Mouse (Mus musculus): ENCODE measurements around the gene Slc35b1.

Gene Slc35b1

GRCm38 (mm10) chr11:95384319-95384972 is at the start of gene Slc35b1:
TSS of gene Slc35b1 (plus strand) at chr11:95384692.
- peak; percentile 99 for DNase-seq (ENCODE audit: extremely low read depth, low read depth)

GRCm38 (mm10) chr11:95336568-95337128 is 47.8 kb upstream of the Slc35b1 start, which contains the start of gene Fam117a:
TSS of gene Fam117a (plus strand) at chr11:95337018.
- peak; percentile 97 for DNase-seq (ENCODE audit: extremely low read depth, low read depth)

GRCm38 (mm10) chr11:95337129-95337813 is 47.2 kb upstream of the Slc35b1 start:
- DNase-seq (ENCODE audit: extremely low read depth, low read depth) = peak; percentile 45

GRCm38 (mm10) chr11:95337846-95338342 is 46.6 kb upstream of the Slc35b1 start:
- no peak for DNase-seq (ENCODE audit: extremely low read depth, low read depth)

- peak; percentile 92 for DNase-seq (ENCODE audit: extremely low read depth, low read depth)
Observed at GRCm38 (mm10) chr11:95339471-95340021, 44.9 kb upstream of the Slc35b1 start.

- DNase-seq (ENCODE audit: extremely low read depth, low read depth) = no peak
Observed at GRCm38 (mm10) chr11:95340259-95340658, 44.2 kb upstream of the Slc35b1 start.

GRCm38 (mm10) chr11:95340664-95341063 is 43.8 kb upstream of the Slc35b1 start:
- DNase-seq (ENCODE audit: extremely low read depth, low read depth) = no peak

GRCm38 (mm10) chr11:95343180-95343579 is 41.3 kb upstream of the Slc35b1 start:
- DNase-seq (ENCODE audit: extremely low read depth, low read depth) = no peak

- DNase-seq (ENCODE audit: extremely low read depth, low read depth) = no peak
Observed at GRCm38 (mm10) chr11:95344181-95344580, 40.3 kb upstream of the Slc35b1 start.

- DNase-seq (ENCODE audit: extremely low read depth, low read depth) = no peak
Observed at GRCm38 (mm10) chr11:95350289-95350688, 34.2 kb upstream of the Slc35b1 start.

GRCm38 (mm10) chr11:95350960-95351359 is 33.5 kb upstream of the Slc35b1 start:
- no peak for DNase-seq (ENCODE audit: extremely low read depth, low read depth)

GRCm38 (mm10) chr11:95352686-95353085 is 31.8 kb upstream of the Slc35b1 start:
- no peak for DNase-seq (ENCODE audit: extremely low read depth, low read depth)

GRCm38 (mm10) chr11:95353226-95353625 is 31.3 kb upstream of the Slc35b1 start:
- DNase-seq (ENCODE audit: extremely low read depth, low read depth) = no peak

GRCm38 (mm10) chr11:95354228-95354944 is 30.1 kb upstream of the Slc35b1 start:
- DNase-seq (ENCODE audit: extremely low read depth, low read depth) = no peak

- no peak for DNase-seq (ENCODE audit: extremely low read depth, low read depth)
Observed at GRCm38 (mm10) chr11:95354945-95355660, 29.4 kb upstream of the Slc35b1 start.

- DNase-seq (ENCODE audit: extremely low read depth, low read depth) = no peak
Observed at GRCm38 (mm10) chr11:95355661-95356011, 28.9 kb upstream of the Slc35b1 start.

GRCm38 (mm10) chr11:95356039-95356438 is 28.5 kb upstream of the Slc35b1 start:
- DNase-seq (ENCODE audit: extremely low read depth, low read depth) = no peak

- DNase-seq (ENCODE audit: extremely low read depth, low read depth) = peak; percentile 99
Observed at GRCm38 (mm10) chr11:95356469-95357273, 27.8 kb upstream of the Slc35b1 start.

GRCm38 (mm10) chr11:95358263-95358662 is 26.2 kb upstream of the Slc35b1 start:
- no peak for DNase-seq (ENCODE audit: extremely low read depth, low read depth)

- no peak for DNase-seq (ENCODE audit: extremely low read depth, low read depth)
Observed at GRCm38 (mm10) chr11:95364388-95364787, 20.1 kb upstream of the Slc35b1 start.

Measured in MEL-GATA-1-ER (cell line).